ENCODE assay signal across 24 mouse cellular contexts in the genomic region with DNA sequence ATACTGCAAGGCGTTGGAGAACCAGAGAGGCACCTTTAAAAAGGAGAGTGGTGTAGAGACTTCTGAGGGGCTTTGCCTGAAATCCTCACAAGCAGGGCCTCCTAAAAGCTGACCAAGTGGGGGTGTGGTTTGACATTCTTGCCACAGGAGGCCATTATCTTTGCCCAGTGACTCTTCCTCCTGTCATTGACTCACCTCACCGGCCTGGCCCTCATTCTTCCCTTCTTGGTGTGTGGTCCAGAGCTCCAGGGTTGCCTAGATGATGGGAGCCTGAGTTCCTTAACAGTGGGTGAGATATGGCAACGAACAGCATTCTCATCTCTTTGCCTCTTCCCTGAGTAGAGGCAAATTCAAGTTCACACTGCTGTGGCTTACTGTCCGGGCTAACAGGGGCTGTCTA. TPM values are rescaled to one million over a fixed set of nuclear protein-coding genes. Genes with fewer than 3 reads are reported as not detected.
DNase-seq lines count a peak whose midpoint lies in the region; ATAC-seq and TF ChIP-seq lines count a peak whose summit lies in the region.
"Had no signal": no experiment of that assay in that cellular context is flagged by ENCODE, and none has a peak within 500 bp of the region (broad histone marks: within the 10 kb centered on the region; RNA-seq: fewer than 3 reads in every experiment).

No protein-coding gene starts in this region.

- no peak overlapping the region for H3K4me2 ChIP-seq in kidney, embryonic 16.5 days (replicated peaks; ENCODE audit: low read depth, low read length)
- H3K4me2 ChIP-seq: embryonic facial prominence, embryonic 13.5 days; forebrain, embryonic 13.5 days; heart, embryonic 11.5 days; heart, embryonic 15.5 days; hindbrain, embryonic 13.5 days had no signal

- H3K4me3 ChIP-seq in MEL (ENCODE audit: control insufficient read depth in 1 of 2, insufficient read depth in 1 of 2, low read depth in 2 of 2, low read length in 2 of 2) = no peak overlapping the region
- no peak overlapping the region for H3K4me3 ChIP-seq in kidney, embryonic 16.5 days (ENCODE audit: low read length)
- H3K4me3 ChIP-seq: embryonic facial prominence, embryonic 13.5 days; forebrain, embryonic 13.5 days; gastrocnemius, adult 2 months; heart, adult 2 months; heart, embryonic 15.5 days; hindbrain, embryonic 13.5 days had no signal

- no peaks in the 10 kb centered on the region for H3K9me3 ChIP-seq in MEL (replicated peaks; ENCODE audit: insufficient read depth, low read length)
- no peaks in the 10 kb centered on the region for H3K9me3 ChIP-seq in kidney, embryonic 16.5 days (ENCODE audit: low read length)
- H3K9me3 ChIP-seq: embryonic facial prominence, embryonic 13.5 days; forebrain, embryonic 13.5 days; heart, embryonic 15.5 days; hindbrain, embryonic 13.5 days had no signal

- H3K4me1 ChIP-seq in MEL (ENCODE audit: control insufficient read depth in 1 of 2, insufficient read depth in 2 of 2, low read length in 2 of 2) = peaks cover 15 to 22% of the 10 kb centered on the region in 2 experiments
- peaks cover 2% of the 10 kb centered on the region; the same call in 1 of the 2 replicates for H3K4me1 ChIP-seq in kidney, embryonic 16.5 days (ENCODE audit: insufficient read depth, low read length)
- H3K4me1 ChIP-seq: embryonic facial prominence, embryonic 13.5 days had no signal

- TF ChIP-seq CTCF in MEL (IDR thresholded peaks at IDR 0.05 in 2 of 3, conservative IDR thresholded peaks at IDR 0.05 in 1 of 3; ENCODE audit: control insufficient read depth in 1 of 3, insufficient read depth in 1 of 3, low read depth in 2 of 3, low read length in 3 of 3, poor library complexity in 1 of 3, severe bottlenecking in 1 of 3) = no peak

- peak overlapping the region; percentile 5; the same call in 1 of the 2 replicates for H3K27ac ChIP-seq in MEL (ENCODE audit: control insufficient read depth, low read depth, low read length)
- no peak overlapping the region for H3K27ac ChIP-seq in kidney, embryonic 16.5 days (ENCODE audit: low read length)
- H3K27ac ChIP-seq: embryonic facial prominence, embryonic 13.5 days; forebrain, embryonic 13.5 days; gastrocnemius, adult 2 months; heart, adult 2 months; heart, embryonic 15.5 days; hindbrain, embryonic 13.5 days; hindbrain, postnatal 0 days had no signal

- no peak for TF ChIP-seq EP300 in MEL (IDR thresholded peaks at IDR 0.05; ENCODE audit: low read depth in 1 of 2, low read length in 2 of 2)

- peak; percentile 67 for DNase-seq in heart, adult 11 months
- no peak for DNase-seq in heart, adult 18-20 months
- peak; percentile 42 for DNase-seq in MEL (ENCODE audit: low read depth, low spot score)
- DNase-seq: cerebellum, adult 11 months; cerebellum, adult 9-10 months; cerebellum, postnatal 36 days; forebrain, postnatal 0 days; gastrocnemius, adult 2 months; gastrocnemius, postnatal 25 days; heart, adult 2 months; heart, postnatal 14 days had no signal

- TF ChIP-seq RAD21 in MEL (IDR thresholded peaks at IDR 0.05; ENCODE audit: low read depth, low read length) = no peak

- TF ChIP-seq POLR2A in MEL (IDR thresholded peaks at IDR 0.05; ENCODE audit: control insufficient read depth in 1 of 2, insufficient read depth in 1 of 2, low read depth in 1 of 2, low read length in 2 of 2, poor library complexity in 1 of 2) = no peak

- H3K36me3 ChIP-seq in MEL (ENCODE audit: control insufficient read depth in 1 of 2, insufficient read depth in 2 of 2, low read length in 2 of 2) = peaks cover 0 to 23% of the 10 kb centered on the region in 2 experiments; a peak in 2 of 4 replicates
- no peaks in the 10 kb centered on the region for H3K36me3 ChIP-seq in kidney, embryonic 16.5 days (ENCODE audit: insufficient read depth, low read length)
- H3K36me3 ChIP-seq: heart, embryonic 15.5 days; hindbrain, embryonic 13.5 days had no signal

- no peaks in the 10 kb centered on the region for H3K27me3 ChIP-seq in MEL (ENCODE audit: control insufficient read depth in 1 of 2, insufficient read depth in 2 of 2, low read length in 2 of 2)
- no peaks in the 10 kb centered on the region for H3K27me3 ChIP-seq in kidney, embryonic 16.5 days (ENCODE audit: insufficient read depth, low read length)
- H3K27me3 ChIP-seq: embryonic facial prominence, embryonic 13.5 days; forebrain, embryonic 13.5 days; heart, embryonic 15.5 days; hindbrain, embryonic 13.5 days had no signal

- no peak overlapping the region for H3K9ac ChIP-seq in MEL (ENCODE audit: control insufficient read depth, low read depth, low read length, poor library complexity, severe bottlenecking)
- no peak overlapping the region for H3K9ac ChIP-seq in kidney, embryonic 16.5 days (replicated peaks; ENCODE audit: low read length)
- H3K9ac ChIP-seq: embryonic facial prominence, embryonic 13.5 days; forebrain, embryonic 13.5 days; forebrain, postnatal 0 days; heart, embryonic 15.5 days; hindbrain, embryonic 13.5 days had no signal

- H3K79me2 ChIP-seq in MEL (ENCODE audit: control insufficient read depth, insufficient read depth, low read length, poor library complexity) = peaks cover 18% of the 10 kb centered on the region

- ATAC-seq in erythroid progenitor cell, adult 5-6 weeks (replicated peaks; ENCODE audit: low FRiP score, poor library complexity, severe bottlenecking) = 0 out of 2 replicates have a peak, but pooled peaks have one; percentile 46
- no peak for ATAC-seq in kidney, embryonic 16.5 days (ENCODE audit: low FRiP score, low TSS enrichment)
- ATAC-seq in cerebellum, adult (ENCODE audit: insufficient number of reproducible peaks, low FRiP score, low TSS enrichment) = no peak
- ATAC-seq: activated CD4-positive, CD25-positive, alpha-beta regulatory T cell, adult 4 months; forebrain, embryonic 13.5 days; forebrain, postnatal 0 days; hindbrain, postnatal 0 days; intestine, embryonic 16.5 days had no signal

- WGBS in kidney, embryonic 16.5 days = 68% methylated on average over 4 of the region's 4 CpGs

TF ChIP-seq in MEL, 35 proteins besides CTCF, POLR2A, EP300 and RAD21:
- peak; percentile 52; the same call in 1 of the 2 replicates for TF ChIP-seq TBP (IDR thresholded peaks at IDR 0.05; ENCODE audit: low read depth, low read length)
- no peak for TF ChIP-seq JUND (IDR thresholded peaks at IDR 0.05; ENCODE audit: low read depth, low read length)
TF ChIP-seq in MEL: peak in this region for 1.

RNA-seq across cellular contexts. Expression of a gene that starts 22.0 kb away (rescaled TPM):
- total RNA-seq in heart, adult 18-20 months (2021) = 10 to 100 TPM; 89.0 to 95.0 TPM
- total RNA-seq in MEL (2012; rRNA removed) = 48.7 and 54.5 TPM in 2 replicates
- 10 to 100 TPM; 50.0 to 91.2 TPM for polyA plus RNA-seq in MEL (2012; ENCODE audit: insufficient read depth in 1 of 2, insufficient read length in 2 of 2, low read depth in 1 of 2, low replicate concordance in 2 of 2, missing spikeins in 1 of 2)
- total RNA-seq in erythroid progenitor cell, adult 5-6 weeks (2015; ENCODE audit: low replicate concordance) = 177 and 218 TPM in 2 replicates
- total RNA-seq in erythroid progenitor cell, adult 5-6 weeks (2017; ENCODE audit: low replicate concordance) = 324 and 405 TPM in 2 replicates
- polyA plus RNA-seq in kidney, embryonic 16.5 days (2015; fragmentation: Nextera tagmentation; extraction: Ambion mirVana) = 72.1 and 75.6 TPM in 2 replicates

RNA-seq across cellular contexts. Expression of a gene that starts 22.2 kb away (rescaled TPM):
- 1 to 10 TPM; 4.1 to 5.7 TPM for total RNA-seq in heart, adult 18-20 months (2021)
- total RNA-seq in MEL (2012; rRNA removed) = 13.6 and 14.8 TPM in 2 replicates
- 10 to 100 TPM in 1 of 2 experiments, not detected in 1; 30.8 TPM for polyA plus RNA-seq in MEL (2012; ENCODE audit: insufficient read depth in 1 of 2, insufficient read length in 2 of 2, low read depth in 1 of 2, low replicate concordance in 2 of 2, missing spikeins in 1 of 2)
- 6.1 TPM in 1 of 2 replicates, not detected in the other for total RNA-seq in erythroid progenitor cell, adult 5-6 weeks (2015; ENCODE audit: low replicate concordance)
- total RNA-seq in erythroid progenitor cell, adult 5-6 weeks (2017; ENCODE audit: low replicate concordance) = 4.6 TPM in 1 of 2 replicates, not detected in the other
- polyA plus RNA-seq in kidney, embryonic 16.5 days (2015; fragmentation: Nextera tagmentation; extraction: Ambion mirVana) = 10.8 and 13.9 TPM in 2 replicates

RNA-seq across cellular contexts. Expression of a gene that starts 49.7 kb away (rescaled TPM):
- total RNA-seq in heart, adult 18-20 months (2021) = not detected
- 0.78 and 1.3 TPM in 2 replicates for total RNA-seq in MEL (2012; rRNA removed)
- polyA plus RNA-seq in MEL (2012; ENCODE audit: insufficient read depth in 1 of 2, insufficient read length in 2 of 2, low read depth in 1 of 2, low replicate concordance in 2 of 2, missing spikeins in 1 of 2) = under 1 TPM in 1 of 2 experiments, not detected in 1; 0.82 TPM
- not detected in 2 replicates for total RNA-seq in erythroid progenitor cell, adult 5-6 weeks (2015; ENCODE audit: low replicate concordance)
- total RNA-seq in erythroid progenitor cell, adult 5-6 weeks (2017; ENCODE audit: low replicate concordance) = not detected in 2 replicates
- polyA plus RNA-seq in kidney, embryonic 16.5 days (2015; fragmentation: Nextera tagmentation; extraction: Ambion mirVana) = 0.33 and 0.59 TPM in 2 replicates
- total RNA-seq: adrenal gland, adult 18-20 months; adrenal gland, postnatal 36 days; forebrain, postnatal 0 days; gastrocnemius, adult 2 months; gastrocnemius, postnatal 25 days; heart, adult 2 months; heart, postnatal 14 days had no signal
- polyA plus RNA-seq: heart, adult 2 months had no signal

RNA-seq across cellular contexts. Expression of a gene that starts 50.2 kb away (rescaled TPM):
- 100 to 1,000 TPM; 117 TPM for total RNA-seq in heart, adult 18-20 months (2021)
- 70.5 and 79.5 TPM in 2 replicates for total RNA-seq in MEL (2012; rRNA removed)
- polyA plus RNA-seq in MEL (2012; ENCODE audit: insufficient read depth in 1 of 2, insufficient read length in 2 of 2, low read depth in 1 of 2, low replicate concordance in 2 of 2, missing spikeins in 1 of 2) = 100 to 1,000 TPM in 1 of 2 experiments, not detected in 1; 115 TPM
- total RNA-seq in erythroid progenitor cell, adult 5-6 weeks (2015; ENCODE audit: low replicate concordance) = 26.8 and 44.7 TPM in 2 replicates
- 19.9 and 28.5 TPM in 2 replicates for total RNA-seq in erythroid progenitor cell, adult 5-6 weeks (2017; ENCODE audit: low replicate concordance)
- 174 and 183 TPM in 2 replicates for polyA plus RNA-seq in kidney, embryonic 16.5 days (2015; fragmentation: Nextera tagmentation; extraction: Ambion mirVana)

Comparison
In these comparisons a context has a peak if more than half of its experiments do, and no peak if none do; other contexts are left out.
1. DNase-seq: peak in heart, adult 11 months (single experiment) and MEL (single experiment); none in heart, adult 18-20 months (0 of 2).